Mouse (Mus musculus) spleen, postnatal 10 days (tissue): Measurements from ENCODE around the gene Sh3yl1.

Experiments used
- DNase-seq, 2 experiments: peaks; one replicate each; pipeline ENCODE4 v3.0.0; 2021 to 2022; ENCODE audit warnings: low spot score in 2 of 2

Gene Sh3yl1

DNA sequence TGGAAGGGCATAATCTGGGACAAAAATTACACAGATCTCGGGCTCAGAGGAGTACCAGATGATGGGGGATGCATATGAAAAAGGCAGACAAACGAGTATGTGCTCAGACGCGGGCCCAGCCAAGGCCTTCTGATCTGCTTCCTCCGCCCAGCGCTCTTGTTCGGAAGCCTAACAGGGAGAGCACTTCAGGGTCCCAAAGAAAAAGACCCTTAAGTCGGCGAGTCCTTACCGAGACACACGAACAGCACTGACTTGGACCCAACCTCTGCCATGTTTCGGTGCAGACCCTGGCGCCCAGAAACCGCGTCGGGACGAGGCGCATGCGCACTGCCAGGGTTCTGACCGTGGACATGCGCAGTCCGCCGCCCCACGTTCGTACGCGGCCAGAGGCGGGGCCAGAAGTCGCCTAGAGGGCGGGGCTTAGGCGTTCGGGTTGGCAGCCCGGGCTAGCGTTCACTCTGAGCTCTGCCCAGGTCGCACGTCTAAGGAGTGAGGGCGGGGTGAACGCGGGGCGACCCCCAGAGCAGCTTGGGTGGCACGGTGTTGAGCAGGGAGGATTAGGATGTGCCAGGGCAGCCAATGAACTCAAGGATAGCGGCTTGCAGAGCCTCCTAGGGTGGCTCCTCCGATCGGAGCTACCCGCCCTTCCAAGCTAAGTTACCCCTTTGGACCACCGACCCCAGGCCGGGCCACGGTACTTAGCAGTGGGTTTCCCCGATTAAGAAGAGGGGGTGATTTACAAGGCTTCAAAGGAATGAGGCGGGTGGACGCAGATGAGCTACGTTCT, at the start of gene Sh3yl1, which contains the start of gene Acp1:
Sh3yl1 (plus strand) TSS at position 408 of the 787 bp plus-strand sequence.
Acp1 (minus strand) TSS at position 329 of the 787 bp plus-strand sequence.
- DNase-seq: peak; percentile 98

GRCm38 (mm10) chr12:30864347-30864746, 47.1 kb upstream of the Sh3yl1 start:
- no peak for DNase-seq

DNA sequence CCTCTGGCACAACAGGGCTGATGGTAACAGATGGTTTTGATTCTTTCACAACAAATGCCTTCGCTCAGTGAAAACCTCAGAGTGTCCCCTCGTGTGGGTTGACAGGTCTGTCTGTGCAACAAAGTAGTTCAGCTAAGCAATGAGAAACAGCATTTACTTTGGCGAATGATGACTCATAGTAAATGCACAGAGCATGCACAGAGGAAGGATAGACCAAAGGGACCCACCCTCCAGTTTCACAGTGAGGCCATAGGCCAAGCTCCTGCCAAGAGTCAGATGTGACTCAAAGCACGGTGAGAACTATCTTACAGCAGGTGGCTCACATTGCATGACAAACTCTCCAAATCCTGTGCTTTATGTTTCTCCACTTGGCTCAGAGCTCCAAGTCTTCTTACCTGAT, 45.7 kb upstream of the Sh3yl1 start:
- no peak for DNase-seq

GRCm38 (mm10) chr12:30879447-30879846, 32.0 kb upstream of the Sh3yl1 start:
- no peak for DNase-seq

DNA sequence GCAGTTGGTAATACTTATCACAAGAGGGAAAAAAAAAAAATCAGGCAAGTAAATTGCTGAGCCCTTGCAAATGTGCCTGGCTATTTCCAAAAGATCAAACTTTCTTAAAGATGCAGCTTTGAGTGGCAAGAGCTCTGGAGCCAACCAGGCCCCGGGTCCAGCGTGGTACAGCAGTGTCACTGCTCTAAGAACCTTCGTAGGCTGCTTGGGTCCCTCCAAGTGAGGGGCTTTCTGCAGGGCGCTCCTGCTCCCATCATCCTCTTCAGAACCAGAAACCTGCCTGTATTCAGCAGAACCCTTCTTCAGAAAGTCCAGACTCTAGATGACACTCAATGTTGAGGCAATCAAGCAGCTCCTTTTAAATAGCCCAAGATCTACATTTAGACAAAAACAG, 27.9 kb upstream of the Sh3yl1 start:
- DNase-seq: no peak

- DNase-seq: no peak
Observed at GRCm38 (mm10) chr12:30883986-30884621, 27.4 kb upstream of the Sh3yl1 start, which contains the start of gene Alkal2. Gene Alkal2, plus strand, starts transcription at chr12:30884322.

DNA sequence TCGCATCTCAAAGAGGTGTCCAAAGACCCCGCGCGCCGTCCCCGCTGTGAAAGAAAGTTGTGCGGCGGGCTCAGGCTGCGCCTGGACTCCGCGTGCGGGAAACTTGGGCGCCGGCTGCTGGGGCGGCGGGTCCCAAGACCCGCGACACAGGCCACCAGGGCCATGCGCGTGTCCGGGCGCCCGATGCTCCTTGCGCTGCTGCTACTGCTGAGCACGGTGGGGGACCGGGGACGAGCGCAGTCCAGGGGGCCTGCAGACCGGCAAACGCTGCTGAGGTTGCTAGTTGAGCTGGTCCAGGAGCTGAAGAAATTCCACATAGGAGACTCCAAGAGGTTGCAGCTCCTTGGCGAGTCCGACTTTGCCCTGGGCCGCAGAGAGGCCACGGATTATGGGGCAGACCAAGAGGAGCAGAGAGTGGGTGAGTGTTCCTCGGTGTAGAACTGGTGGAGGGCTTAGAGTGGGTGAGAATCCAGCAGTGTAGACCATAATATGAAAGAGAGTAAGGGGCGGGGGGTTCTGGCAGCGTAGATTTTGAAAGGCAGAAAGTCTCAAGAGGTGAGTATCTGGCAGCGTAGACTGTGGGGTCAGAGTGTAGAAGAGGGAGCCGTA, 26.7 kb upstream of the Sh3yl1 start:
- no peak for DNase-seq

DNA sequence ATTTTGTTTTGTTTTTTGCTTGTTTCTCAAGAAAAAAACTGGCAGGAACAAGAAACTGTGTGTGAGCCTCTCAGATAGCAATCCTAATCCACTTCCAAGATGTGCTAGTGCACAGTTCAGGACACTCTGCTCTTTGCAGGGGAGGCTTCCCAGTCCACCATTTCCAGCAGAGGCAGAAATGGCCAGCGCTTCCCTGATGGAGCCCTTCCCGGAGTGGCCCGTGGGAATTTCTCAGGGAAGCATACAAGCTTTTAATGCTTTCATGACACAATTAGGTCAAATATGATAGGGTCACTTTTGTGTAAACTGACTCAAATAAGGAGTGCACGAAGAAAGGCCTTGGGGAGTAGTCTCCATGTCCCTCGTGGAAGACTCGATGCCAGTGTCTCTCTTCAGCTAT, 25.6 kb upstream of the Sh3yl1 start:
- no peak for DNase-seq

GRCm38 (mm10) chr12:30888003-30888402, 23.5 kb upstream of the Sh3yl1 start:
- DNase-seq: no peak

DNA sequence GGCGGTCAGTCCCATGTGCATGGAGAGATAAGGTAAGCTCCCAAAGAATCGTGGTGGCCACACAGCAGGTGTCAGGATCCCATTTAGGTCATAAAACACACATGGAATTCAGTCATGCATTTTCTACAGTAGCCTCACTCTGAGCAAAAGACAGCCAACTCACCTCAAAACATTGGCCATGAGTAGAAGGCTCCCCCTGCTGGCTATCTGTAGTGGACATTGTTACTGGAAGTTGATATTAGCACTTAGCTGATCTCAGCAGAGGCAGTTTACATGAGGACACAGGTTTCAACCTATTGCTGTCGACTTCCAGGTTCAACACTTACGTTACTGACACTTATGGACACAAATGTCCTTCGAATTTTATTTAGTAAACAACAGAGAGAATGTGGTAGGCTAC, 21.4 kb upstream of the Sh3yl1 start:
- DNase-seq: peak in 1 of 2 experiments; percentile 72

DNA sequence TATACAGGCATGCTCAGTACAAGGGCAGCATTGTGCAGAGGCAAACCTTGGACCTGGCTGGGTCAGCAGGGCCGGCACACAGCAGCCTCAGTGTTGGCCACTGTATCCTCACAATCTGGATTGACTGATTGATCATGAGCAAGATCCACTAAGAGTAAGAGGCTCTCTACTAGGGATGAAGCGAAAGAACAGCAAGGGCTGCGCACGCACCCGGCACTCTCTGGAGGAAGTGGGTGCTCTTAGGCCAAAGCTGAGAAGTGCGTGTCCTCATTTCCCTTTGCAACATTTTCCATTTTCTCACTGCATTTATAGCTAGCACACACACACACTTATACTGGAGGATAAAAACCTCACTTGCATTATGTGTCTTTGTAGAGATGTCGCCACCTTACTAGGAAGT, 20.0 kb upstream of the Sh3yl1 start:
- DNase-seq: no peak

DNA sequence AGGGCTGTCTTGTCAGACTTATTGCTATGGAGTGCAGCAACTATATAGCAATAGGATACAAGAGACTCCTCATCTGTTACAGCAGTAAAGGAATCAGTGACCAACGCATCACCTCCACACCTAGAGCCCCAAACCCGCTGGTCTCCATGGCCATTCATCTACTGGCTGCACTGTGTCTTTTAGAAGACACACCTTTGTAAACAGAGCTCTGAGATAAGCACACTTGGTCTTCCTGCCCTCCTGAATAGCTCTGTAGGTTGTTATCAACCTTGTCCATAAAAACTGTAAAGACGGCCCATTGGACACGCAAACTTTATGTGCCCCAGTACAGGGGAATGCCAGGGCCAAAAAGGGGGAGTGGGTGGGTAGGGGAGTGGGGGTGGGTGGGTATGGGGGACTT, 14.4 kb upstream of the Sh3yl1 start:
- no peak for DNase-seq

DNA sequence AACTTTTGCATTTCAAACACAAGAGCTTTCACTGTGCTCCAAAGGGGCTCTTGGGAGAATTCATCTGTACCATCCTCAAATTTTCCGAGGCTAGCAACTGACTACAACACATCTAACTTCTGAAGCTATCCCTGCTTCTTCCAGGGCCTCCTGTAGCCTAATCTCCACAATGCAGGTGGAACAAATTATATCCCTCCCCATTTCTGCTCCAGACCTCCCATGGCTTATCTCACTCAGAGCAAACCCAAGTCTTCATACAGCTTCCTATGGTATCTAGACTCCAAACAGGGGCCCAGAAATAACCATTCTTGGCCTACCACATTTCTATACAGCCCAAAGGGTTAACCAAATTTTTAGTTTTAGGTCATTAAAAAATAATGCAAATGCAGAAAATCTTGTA, 2.8 kb upstream of the Sh3yl1 start:
- peak; percentile 35 to 43 for DNase-seq

- DNase-seq: peak; percentile 40 to 78
Observed at GRCm38 (mm10) chr12:30909881-30910280, 1.6 kb upstream of the Sh3yl1 start.

GRCm38 (mm10) chr12:30910860-30911259, 608 bp upstream of the Sh3yl1 start:
- DNase-seq: peak; percentile 28 to 36

GRCm38 (mm10) chr12:30912048-30912381, 547 bp downstream of the Sh3yl1 start:
- peak; percentile 63 to 76 for DNase-seq

DNA sequence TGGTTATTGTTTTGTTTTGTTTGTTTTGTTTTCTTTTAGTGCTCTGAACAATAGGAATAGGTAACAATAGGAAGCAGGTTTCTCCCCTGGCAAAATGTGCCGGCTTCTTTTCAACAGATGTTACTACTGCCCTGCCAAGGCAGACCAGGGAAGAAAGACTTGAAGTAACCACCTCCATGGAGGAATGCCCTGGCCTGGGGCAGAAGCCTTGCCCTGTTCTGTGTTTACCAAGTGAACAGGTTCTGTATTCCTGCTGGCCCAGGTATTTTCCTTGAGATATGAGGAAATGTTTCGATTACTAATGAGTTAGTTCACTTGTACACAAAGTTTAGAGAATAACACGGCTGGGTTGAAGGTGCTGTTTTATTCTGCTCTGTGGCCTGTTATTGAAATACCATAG, 1.4 kb downstream of the Sh3yl1 start:
- DNase-seq: no peak

GRCm38 (mm10) chr12:30922401-30922800, 10.9 kb downstream of the Sh3yl1 start:
- no peak for DNase-seq

DNA sequence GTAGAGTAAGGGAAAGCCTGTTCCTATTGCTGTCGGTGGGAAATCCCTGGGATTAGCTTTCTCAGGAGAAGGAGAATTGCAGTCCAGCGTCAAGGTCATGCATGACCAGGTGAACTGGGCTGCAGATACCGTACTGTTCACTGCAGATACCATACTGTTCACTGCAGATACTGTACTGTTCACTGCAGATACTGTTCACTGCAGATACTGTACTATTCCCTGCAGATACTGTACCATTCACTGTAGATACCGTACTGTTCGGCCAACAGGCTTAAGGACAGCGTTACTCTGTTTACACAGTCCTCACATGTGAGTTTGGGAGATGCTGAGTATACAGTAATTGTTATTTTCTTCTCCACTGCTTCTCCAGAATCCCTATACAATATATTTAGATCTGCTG, 16.7 kb downstream of the Sh3yl1 start:
- no peak for DNase-seq

GRCm38 (mm10) chr12:30933299-30933698, 21.8 kb downstream of the Sh3yl1 start:
- no peak for DNase-seq

DNA sequence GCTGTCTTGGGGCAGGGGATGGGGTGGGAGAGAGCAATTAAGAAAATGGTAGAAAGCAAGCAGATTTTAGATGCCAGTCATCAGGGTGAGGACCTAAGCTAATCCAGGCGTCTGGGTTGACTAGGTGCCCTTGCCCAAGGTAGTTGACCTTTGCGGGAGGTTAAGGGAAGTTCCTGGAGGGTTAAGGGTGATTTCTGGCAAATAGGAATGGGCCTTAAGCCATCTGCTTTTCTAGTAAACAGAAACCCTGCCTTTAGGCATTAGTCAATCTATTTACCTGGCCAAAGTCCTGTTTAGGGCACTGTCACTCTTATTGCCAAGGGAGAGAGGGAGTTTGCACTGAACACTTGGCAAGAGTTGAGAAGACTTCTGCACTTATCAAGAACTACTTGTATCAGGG, 25.4 kb downstream of the Sh3yl1 start:
- no peak for DNase-seq

GRCm38 (mm10) chr12:30943057-30943986, 31.9 kb downstream of the Sh3yl1 start:
- no peak for DNase-seq
